Mouse (Mus musculus) kidney, postnatal 0 days (tissue): ENCODE measurements around the gene 9430015G10Rik. TPM values are rescaled to one million over a fixed set of nuclear protein-coding genes. Genes with fewer than 3 reads are reported as not detected.

ENCODE experiments used
- ATAC-seq: fragments of 200-750 bp; cut with Nextera tagmentation; replicated peaks from 2 replicates; pipeline ENCODE4 v1.8.0; 2017; ENCODE audit warnings: low read depth, moderate number of reproducible peaks, moderate TSS enrichment, moderate library complexity; ENCODE audit not compliant: low FRiP score
- DNase-seq: peaks from one replicate; pipeline ENCODE4 v3.0.0-alpha.2; 2016; ENCODE audit warnings: low spot score
- H3K27ac ChIP-seq: fragments of 300-500 bp; sonication (generic); 2 replicates; pipeline ENCODE4 v1.5.1; 2014; ENCODE audit warnings: mild to moderate bottlenecking
- H3K27me3 ChIP-seq: fragments of 300-500 bp; sonication (generic); 2 replicates; pipeline ENCODE4 v1.6.1; 2014; ENCODE audit warnings: low read length, mixed read lengths; ENCODE audit not compliant: insufficient read depth
- H3K36me3 ChIP-seq: fragments of 300-500 bp; sonication (generic); 2 replicates; pipeline ENCODE4 v1.6.1; 2014; ENCODE audit warnings: low read length, mixed read lengths; ENCODE audit not compliant: insufficient read depth
- H3K4me1 ChIP-seq: fragments of 300-500 bp; sonication (generic); replicated peaks from 2 replicates; pipeline ENCODE4 v1.6.1; 2014; ENCODE audit warnings: antibody characterized with exemption, low read length, mixed read lengths; ENCODE audit not compliant: insufficient read depth
- H3K4me2 ChIP-seq: fragments of 300-500 bp; sonication (generic); 2 replicates; pipeline ENCODE4 v1.6.1; 2014; ENCODE audit warnings: mild to moderate bottlenecking, low read length, moderate library complexity, mixed read lengths
- H3K4me3 ChIP-seq: fragments of 300-500 bp; sonication (generic); replicated peaks from 2 replicates; pipeline ENCODE4 v1.5.1; 2014; ENCODE audit warnings: low read depth, low read length
- H3K9ac ChIP-seq: fragments of 300-500 bp; sonication (generic); 2 replicates; pipeline ENCODE4 v1.6.1; 2014; ENCODE audit warnings: low read depth, low read length
- H3K9me3 ChIP-seq: fragments of 300-500 bp; sonication (generic); replicated peaks from 2 replicates; pipeline ENCODE4 v1.6.1; 2016; ENCODE audit warnings: low read length, inconsistent platforms, mixed read lengths
- CTCF ChIP-seq: IDR thresholded peaks from 2 replicates; pipeline ENCODE4 v1.5.1; 2016; ENCODE audit warnings: antibody characterized with exemption, low read depth, mild to moderate bottlenecking, moderate library complexity
- WGBS: fragments of 180-500 bp; shearing (Covaris S2); extraction: QIAGEN DNeasy Blood & Tissue Kit; methylation state at CpG from one replicate; pipeline ENCODE4 v1.1.7; 2014; 5-methylcytosine and 5-hydroxymethylcytosine counted together
- polyA plus RNA-seq: library from polyadenylated mRNA; unstranded; fragments of >200 nt; fragmentation: Nextera tagmentation; extraction: Ambion mirVana; gene quantifications from 2 replicates; pipeline ENCODE4 v1.2.1, GENCODE M21; 2015

The 9430015G10Rik gene
- polyA plus RNA-seq, 1 experiment from 2014 or later, result 11.8 TPM

GRCm38 (mm10) chr4:156083348-156083747 lies 26.4 kb upstream of the 9430015G10Rik start:
- Histone ChIP-seq H3K4me3 (peak overlapping the region; percentile 21), H3K9me3 (no peaks in the 10 kb centered on the region), H3K9ac (peak overlapping the region; percentile 54; the same call in 1 of the 2 replicates), H3K36me3 (no peaks in the 10 kb centered on the region), H3K27ac (peak overlapping the region; percentile 93), H3K27me3 (no peaks in the 10 kb centered on the region), H3K4me2 (peak overlapping the region; percentile 48), H3K4me1 (peaks cover 17% of the 10 kb centered on the region; the same call in 1 of the 2 replicates)
- peak; percentile 80 for ATAC-seq
- TF ChIP-seq CTCF, result no peak
- WGBS, result 46% methylated on average over 5 of the region's 5 CpGs
- peak; percentile 61 for DNase-seq

- TF ChIP-seq CTCF, result no peak
- H3K4me1 ChIP-seq, result peaks cover 17% of the 10 kb centered on the region; the same call in 1 of the 2 replicates
- WGBS, result 44% methylated on average over 9 of the region's 9 CpGs
- peak overlapping the region; percentile 48 for H3K4me2 ChIP-seq
- H3K4me3 ChIP-seq, result peak overlapping the region; percentile 21
- DNase-seq, result peak; percentile 68
- peak overlapping the region; percentile 93 for H3K27ac ChIP-seq
- H3K9ac ChIP-seq, result peak overlapping the region; percentile 54; the same call in 1 of the 2 replicates
- no peaks in the 10 kb centered on the region for H3K9me3 ChIP-seq
- H3K27me3 ChIP-seq, result no peaks in the 10 kb centered on the region
- ATAC-seq, result no peak
- no peaks in the 10 kb centered on the region for H3K36me3 ChIP-seq
Observed at GRCm38 (mm10) chr4:156084096-156084879, 25.5 kb upstream of the 9430015G10Rik start.

- Histone ChIP-seq H3K4me2 (no peak overlapping the region), H3K36me3 (no peaks in the 10 kb centered on the region), H3K4me3 (no peak overlapping the region), H3K9ac (no peak overlapping the region), H3K4me1 (peaks cover 17% of the 10 kb centered on the region; the same call in 1 of the 2 replicates), H3K27ac (peak overlapping the region; percentile 93), H3K27me3 (no peaks in the 10 kb centered on the region), H3K9me3 (no peaks in the 10 kb centered on the region)
- no peak for TF ChIP-seq CTCF
- DNase-seq, result no peak
- WGBS, result 81% methylated on average over 8 of the region's 8 CpGs
- no peak for ATAC-seq
Observed at GRCm38 (mm10) chr4:156085256-156085655, 24.5 kb upstream of the 9430015G10Rik start.

GRCm38 (mm10) chr4:156087398-156088087 lies 22.2 kb upstream of the 9430015G10Rik start:
- no peak overlapping the region for H3K4me2 ChIP-seq
- no peak for TF ChIP-seq CTCF
- no peak overlapping the region for H3K9ac ChIP-seq
- ATAC-seq (no peak), DNase-seq (no peak)
- H3K27ac ChIP-seq, result no peak overlapping the region
- H3K27me3 ChIP-seq, result no peaks in the 10 kb centered on the region
- H3K4me1 ChIP-seq, result peaks cover 11% of the 10 kb centered on the region; the same call in 1 of the 2 replicates
- H3K9me3 ChIP-seq, result no peaks in the 10 kb centered on the region
- WGBS, result 37% methylated on average over 5 of the region's 5 CpGs
- H3K36me3 ChIP-seq, result no peaks in the 10 kb centered on the region
- no peak overlapping the region for H3K4me3 ChIP-seq

- H3K9me3 ChIP-seq, result no peaks in the 10 kb centered on the region
- no peak for TF ChIP-seq CTCF
- WGBS, result 75% methylated on average over 1 of the region's 1 CpGs
- no peaks in the 10 kb centered on the region for H3K36me3 ChIP-seq
- no peak overlapping the region for H3K4me3 ChIP-seq
- H3K27me3 ChIP-seq, result no peaks in the 10 kb centered on the region
- no peak overlapping the region for H3K9ac ChIP-seq
- ATAC-seq (no peak), DNase-seq (no peak)
- H3K27ac ChIP-seq, result no peak overlapping the region
- H3K4me1 ChIP-seq, result no peaks in the 10 kb centered on the region
- no peak overlapping the region for H3K4me2 ChIP-seq
Observed at GRCm38 (mm10) chr4:156091236-156091635, 18.5 kb upstream of the 9430015G10Rik start.

- no peak overlapping the region for H3K4me2 ChIP-seq
- H3K27me3 ChIP-seq, result no peaks in the 10 kb centered on the region
- H3K4me1 ChIP-seq, result no peaks in the 10 kb centered on the region
- H3K36me3 ChIP-seq, result no peaks in the 10 kb centered on the region
- peak overlapping the region; percentile 50; the same call in 1 of the 2 replicates for H3K27ac ChIP-seq
- no peak for TF ChIP-seq CTCF
- H3K9ac ChIP-seq, result no peak overlapping the region
- no peaks in the 10 kb centered on the region for H3K9me3 ChIP-seq
- 50% methylated on average over 1 of the region's 1 CpGs for WGBS
- peak; percentile 66; the same call in 1 of the 2 replicates for ATAC-seq
- H3K4me3 ChIP-seq, result no peak overlapping the region
- peak; percentile 12 for DNase-seq
Observed at GRCm38 (mm10) chr4:156092765-156093164, 17.0 kb upstream of the 9430015G10Rik start.
